Mouse (Mus musculus) hindbrain, embryonic 10.5 days (tissue): ENCODE measurements around the gene Catsperb. TPM values are rescaled to one million over a fixed set of nuclear protein-coding genes. Genes with fewer than 3 reads are reported as not detected.
"Not testable (repeated sequence)": the region's sequence is repeated elsewhere in the genome, so short reads cannot be mapped to it uniquely, and the experiment has no call there.

Source experiments
- DNase-seq: peaks from one replicate; pipeline ENCODE4 v3.0.0-alpha.2; 2017; ENCODE audit warnings: low spot score
- H3K27ac ChIP-seq: fragments of 300-500 bp; sonication (generic); 2 replicates; pipeline ENCODE4 v1.5.1; 2016; ENCODE audit warnings: mild to moderate bottlenecking, moderate library complexity
- H3K27me3 ChIP-seq: fragments of 300-500 bp; sonication (generic); 2 replicates; pipeline ENCODE4 v1.6.1; 2016; ENCODE audit warnings: mild to moderate bottlenecking; ENCODE audit not compliant: poor library complexity, insufficient read depth, severe bottlenecking
- H3K36me3 ChIP-seq: fragments of 300-500 bp; sonication (generic); 2 replicates; pipeline ENCODE4 v1.6.1; 2016; ENCODE audit warnings: mild to moderate bottlenecking, moderate library complexity
- H3K4me1 ChIP-seq: fragments of 300-500 bp; sonication (generic); replicated peaks from 2 replicates; pipeline ENCODE4 v1.6.1; 2016; ENCODE audit warnings: mild to moderate bottlenecking
- H3K4me3 ChIP-seq: fragments of 300-500 bp; sonication (generic); 2 replicates; pipeline ENCODE4 v1.5.1; 2016; ENCODE audit warnings: mild to moderate bottlenecking, moderate library complexity
- H3K9me3 ChIP-seq: fragments of 300-500 bp; sonication (generic); 2 replicates; pipeline ENCODE4 v1.6.1; 2016; ENCODE audit warnings: mild to moderate bottlenecking, moderate library complexity
- WGBS: fragments of 180-500 bp; shearing (Covaris S2); methylation state at CpG from one replicate; pipeline ENCODE4 v1.1.7; 2016; 5-methylcytosine and 5-hydroxymethylcytosine counted together
- polyA plus RNA-seq: library from polyadenylated mRNA; unstranded; fragments of >200 nt; fragmentation: Nextera tagmentation; extraction: Ambion mirVana; gene quantifications from 2 replicates; pipeline ENCODE4 v1.2.1, GENCODE M21; 2016

The Catsperb gene
- polyA plus RNA-seq: not detected in 2 replicates

DNA sequence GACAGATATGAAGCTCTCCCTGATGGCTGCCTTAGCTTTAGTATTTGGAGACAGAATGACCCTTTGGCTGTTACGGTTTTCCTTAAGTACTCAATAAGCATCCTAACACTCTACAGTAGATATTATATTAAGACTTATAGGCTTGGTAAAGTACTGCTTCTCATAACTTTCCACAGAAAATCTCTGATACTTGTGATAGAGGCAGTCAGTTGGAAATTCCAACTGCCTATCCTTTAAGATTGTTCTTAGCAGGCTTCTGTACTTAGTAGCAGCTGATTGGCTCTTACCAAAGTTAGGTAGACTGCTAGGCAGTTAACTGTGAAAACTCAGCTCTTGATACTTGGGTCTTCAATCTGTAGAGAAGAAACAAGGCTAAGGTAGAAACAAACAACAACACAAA is at the start of gene Catsperb:
Gene Catsperb, plus strand, starts transcription at position 301 of the 400 bp plus-strand sequence.
- DNase-seq, H3K9me3 ChIP-seq, H3K4me1 ChIP-seq, H3K4me3 ChIP-seq, H3K27ac ChIP-seq, H3K27me3 ChIP-seq, H3K36me3 ChIP-seq: not testable (repeated sequence)
- WGBS: 92% methylated on average over 1 of the region's 1 CpGs

- H3K4me1 ChIP-seq, H3K27me3 ChIP-seq, H3K36me3 ChIP-seq, H3K27ac ChIP-seq, DNase-seq, H3K4me3 ChIP-seq, H3K9me3 ChIP-seq: not testable (repeated sequence)
- WGBS: 85% methylated on average over 1 of the region's 1 CpGs
Observed at GRCm38 (mm10) chr12:101361468-101361867, 43.0 kb upstream of the Catsperb start.

DNA sequence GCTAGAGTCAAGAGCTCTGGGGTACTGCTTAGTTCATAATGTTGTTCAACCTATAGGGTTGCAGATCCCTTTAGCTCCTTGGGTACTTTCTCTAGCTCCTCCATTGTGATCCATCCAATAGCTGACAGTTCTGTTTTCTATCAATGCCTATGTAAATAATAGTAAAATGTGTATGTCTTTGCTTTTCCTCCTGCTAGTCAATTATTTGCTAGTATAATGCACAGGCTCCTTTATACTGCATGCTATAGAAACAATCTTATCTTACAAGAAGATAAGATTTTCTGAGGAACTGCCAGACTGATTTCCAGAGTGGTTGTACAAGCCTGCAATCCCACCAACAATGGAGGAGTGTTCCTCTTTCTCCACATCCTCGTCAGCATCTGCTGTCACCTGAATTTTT is 23.0 kb upstream of the Catsperb start:
- H3K4me3 ChIP-seq, H3K36me3 ChIP-seq, H3K27ac ChIP-seq, DNase-seq, H3K9me3 ChIP-seq, H3K4me1 ChIP-seq, H3K27me3 ChIP-seq: not testable (repeated sequence)
- WGBS: 78% methylated on average over 1 of the region's 1 CpGs

GRCm38 (mm10) chr12:101426131-101426530 is 21.7 kb downstream of the Catsperb start:
- no peak for DNase-seq
- WGBS: 77% methylated on average over 1 of the region's 1 CpGs
- Histone ChIP-seq H3K4me3 (no peak overlapping the region), H3K4me1 (no peaks in the 10 kb centered on the region), H3K27ac (no peak overlapping the region), H3K36me3 (no peaks in the 10 kb centered on the region), H3K9me3 (no peaks in the 10 kb centered on the region), H3K27me3 (no peaks in the 10 kb centered on the region)

GRCm38 (mm10) chr12:101462051-101462450 is 57.6 kb downstream of the Catsperb start:
- WGBS: 95% methylated on average over 5 of the region's 5 CpGs

GRCm38 (mm10) chr12:101483571-101483970 is 79.1 kb downstream of the Catsperb start:
- Histone ChIP-seq H3K27me3 (no peaks in the 10 kb centered on the region), H3K36me3 (no peaks in the 10 kb centered on the region), H3K27ac (no peak overlapping the region), H3K9me3 (no peaks in the 10 kb centered on the region), H3K4me1 (no peaks in the 10 kb centered on the region), H3K4me3 (no peak overlapping the region)
- DNase-seq: no peak

More at GRCm38 (mm10) chr12:101462051-101462450, 57.6 kb downstream of the Catsperb start:
- DNase-seq: no peak
- no peaks in the 10 kb centered on the region for H3K27me3 ChIP-seq
- no peaks in the 10 kb centered on the region for H3K4me1 ChIP-seq
- H3K9me3 ChIP-seq: no peaks in the 10 kb centered on the region
- no peaks in the 10 kb centered on the region for H3K36me3 ChIP-seq
- H3K4me3 ChIP-seq: no peak overlapping the region
- no peak overlapping the region for H3K27ac ChIP-seq

- H3K9me3 ChIP-seq, H3K27me3 ChIP-seq, H3K4me3 ChIP-seq, DNase-seq, H3K27ac ChIP-seq, H3K4me1 ChIP-seq, H3K36me3 ChIP-seq: not testable (repeated sequence)
- 91% methylated on average over 2 of the region's 2 CpGs for WGBS
Observed at GRCm38 (mm10) chr12:101511326-101511725, 106.9 kb downstream of the Catsperb start.

DNA sequence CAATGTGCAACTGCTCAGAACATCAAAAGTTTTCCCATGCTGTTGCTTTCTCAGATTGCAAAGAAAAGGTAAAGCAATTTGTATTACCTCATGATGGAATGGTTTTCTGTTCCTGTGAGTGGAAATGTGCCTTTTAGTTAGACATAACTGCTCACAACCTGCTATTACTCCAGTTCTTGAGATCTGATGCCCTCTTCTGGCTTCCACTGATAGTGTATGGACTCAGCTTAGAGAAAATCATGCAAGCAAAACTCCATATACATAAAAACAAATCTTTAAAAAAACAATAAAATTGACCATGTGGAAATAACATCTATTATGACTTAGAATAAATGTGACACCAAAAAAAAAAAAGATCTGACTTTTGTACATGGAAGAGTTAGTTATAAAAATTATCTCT is 202.2 kb downstream of the Catsperb start:
- not testable (repeated sequence) for H3K36me3 ChIP-seq, H3K27ac ChIP-seq, DNase-seq, H3K4me3 ChIP-seq, H3K9me3 ChIP-seq, H3K4me1 ChIP-seq, H3K27me3 ChIP-seq

DNA sequence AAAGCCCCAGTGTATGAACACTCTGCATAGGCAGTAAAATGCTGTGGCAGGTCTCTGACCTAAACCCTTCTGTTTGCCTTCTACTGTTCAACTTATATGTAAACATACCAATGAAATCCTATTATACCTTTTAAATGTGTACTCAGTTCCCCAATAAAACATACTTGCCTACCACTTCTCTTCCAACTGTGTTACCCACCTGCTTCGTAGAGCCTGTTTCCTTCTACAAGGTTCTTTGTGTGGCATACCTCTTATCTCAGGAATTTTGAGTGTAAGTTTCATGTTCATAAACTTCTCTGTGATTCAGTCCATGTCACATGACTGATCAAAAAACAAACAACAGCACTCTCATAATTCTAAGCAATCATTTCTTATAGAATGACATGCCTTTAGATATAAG is 228.7 kb downstream of the Catsperb start:
- Histone ChIP-seq H3K27me3 (no peaks in the 10 kb centered on the region), H3K27ac (no peak overlapping the region), H3K4me1 (no peaks in the 10 kb centered on the region), H3K4me3 (no peak overlapping the region), H3K36me3 (no peaks in the 10 kb centered on the region), H3K9me3 (no peaks in the 10 kb centered on the region)
- 87% methylated on average over 1 of the region's 1 CpGs for WGBS
- DNase-seq: no peak

- no peak for DNase-seq
- no peaks in the 10 kb centered on the region for H3K27me3 ChIP-seq
- H3K36me3 ChIP-seq: no peaks in the 10 kb centered on the region
- H3K4me3 ChIP-seq: no peak overlapping the region
- H3K4me1 ChIP-seq: no peaks in the 10 kb centered on the region
- WGBS: 91% methylated on average over 2 of the region's 2 CpGs
- H3K27ac ChIP-seq: no peak overlapping the region
- no peaks in the 10 kb centered on the region for H3K9me3 ChIP-seq
Observed at GRCm38 (mm10) chr12:101667502-101667901, 263.0 kb downstream of the Catsperb start.
